Mouse (Mus musculus): ENCODE results near the gene Pip5k1b. TPM values are rescaled to one million over a fixed set of nuclear protein-coding genes. Genes with fewer than 3 reads are reported as not detected.

Gene Pip5k1b
- polyA plus RNA-seq, 2 experiments, result 0.83 to 1.4 TPM

GRCm38 (mm10) chr19:24312046-24312445, 243.6 kb downstream of the Pip5k1b start:
- Histone ChIP-seq H3K4me1 (ENCODE audit: control insufficient read depth, insufficient read depth, low read length) (0 out of 2 replicates have a peak, but pooled peaks cover 5% of the 10 kb centered on the region), H3K9me3 (ENCODE audit: control insufficient read depth, low read length) (no peaks in the 10 kb centered on the region), H3K4me3 (replicated peaks; ENCODE audit: low read length) (no peak overlapping the region), H3K27me3 (ENCODE audit: control insufficient read depth, insufficient read depth, low read length) (no peaks in the 10 kb centered on the region), H3K27ac (replicated peaks; ENCODE audit: low read depth, low read length) (no peak overlapping the region), H3K9ac (ENCODE audit: low read depth, low read length, severe bottlenecking) (no peak overlapping the region), H3K36me3 (ENCODE audit: control insufficient read depth, insufficient read depth, low read length) (no peaks in the 10 kb centered on the region), H3K4me2 (replicated peaks; ENCODE audit: low read depth, low read length, severe bottlenecking) (no peak overlapping the region)
- ATAC-seq (ENCODE audit: low FRiP score, low read depth), result no peak
- no peak for DNase-seq (ENCODE audit: low spot score)
- TF ChIP-seq POLR2A (IDR thresholded peaks at IDR 0.05; ENCODE audit: borderline replicate concordance, extremely low read depth, insufficient read depth, insufficient read length), result no peak
- 87% methylated on average over 5 of the region's 5 CpGs for WGBS

- H3K27me3 ChIP-seq (ENCODE audit: control insufficient read depth, insufficient read depth, low read length), result no peaks in the 10 kb centered on the region
- no peaks in the 10 kb centered on the region for H3K9me3 ChIP-seq (ENCODE audit: control insufficient read depth, low read length)
- ATAC-seq (ENCODE audit: low FRiP score, low read depth), result 0 out of 2 replicates have a peak, but pooled peaks have one; percentile 23
- H3K4me3 ChIP-seq (replicated peaks; ENCODE audit: low read length), result no peak overlapping the region
- 15% methylated on average over 5 of the region's 5 CpGs for WGBS
- no peak overlapping the region for H3K9ac ChIP-seq (ENCODE audit: low read depth, low read length, severe bottlenecking)
- no peak for DNase-seq (ENCODE audit: low spot score)
- no peaks in the 10 kb centered on the region for H3K36me3 ChIP-seq (ENCODE audit: control insufficient read depth, insufficient read depth, low read length)
- no peak for TF ChIP-seq POLR2A (IDR thresholded peaks at IDR 0.05; ENCODE audit: borderline replicate concordance, extremely low read depth, insufficient read depth, insufficient read length)
- H3K4me1 ChIP-seq (ENCODE audit: control insufficient read depth, insufficient read depth, low read length), result 0 out of 2 replicates have a peak, but pooled peaks cover 5% of the 10 kb centered on the region
- H3K4me2 ChIP-seq (replicated peaks; ENCODE audit: low read depth, low read length, severe bottlenecking), result no peak overlapping the region
- no peak overlapping the region for H3K27ac ChIP-seq (replicated peaks; ENCODE audit: low read depth, low read length)
Observed at GRCm38 (mm10) chr19:24308305-24308705, 247.4 kb downstream of the Pip5k1b start.

GRCm38 (mm10) chr19:24307271-24308221, 248.1 kb downstream of the Pip5k1b start:
- ATAC-seq (ENCODE audit: low FRiP score, low read depth), result no peak
- 58% methylated on average over 13 of the region's 13 CpGs for WGBS
- H3K9me3 ChIP-seq (ENCODE audit: control insufficient read depth, low read length), result no peaks in the 10 kb centered on the region
- no peak overlapping the region for H3K4me3 ChIP-seq (replicated peaks; ENCODE audit: low read length)
- no peak overlapping the region for H3K27ac ChIP-seq (replicated peaks; ENCODE audit: low read depth, low read length)
- H3K9ac ChIP-seq (ENCODE audit: low read depth, low read length, severe bottlenecking), result no peak overlapping the region
- H3K4me1 ChIP-seq (ENCODE audit: control insufficient read depth, insufficient read depth, low read length), result 0 out of 2 replicates have a peak, but pooled peaks cover 5% of the 10 kb centered on the region
- DNase-seq (ENCODE audit: low spot score), result no peak
- no peaks in the 10 kb centered on the region for H3K27me3 ChIP-seq (ENCODE audit: control insufficient read depth, insufficient read depth, low read length)
- no peaks in the 10 kb centered on the region for H3K36me3 ChIP-seq (ENCODE audit: control insufficient read depth, insufficient read depth, low read length)
- no peak for TF ChIP-seq POLR2A (IDR thresholded peaks at IDR 0.05; ENCODE audit: borderline replicate concordance, extremely low read depth, insufficient read depth, insufficient read length)
- no peak overlapping the region for H3K4me2 ChIP-seq (replicated peaks; ENCODE audit: low read depth, low read length, severe bottlenecking)

GRCm38 (mm10) chr19:24306351-24306750, 249.3 kb downstream of the Pip5k1b start:
- Histone ChIP-seq H3K27me3 (ENCODE audit: control insufficient read depth, insufficient read depth, low read length) (no peaks in the 10 kb centered on the region), H3K9me3 (ENCODE audit: control insufficient read depth, low read length) (no peaks in the 10 kb centered on the region), H3K9ac (ENCODE audit: low read depth, low read length, severe bottlenecking) (no peak overlapping the region), H3K4me1 (ENCODE audit: control insufficient read depth, insufficient read depth, low read length) (0 out of 2 replicates have a peak, but pooled peaks cover 5% of the 10 kb centered on the region), H3K36me3 (ENCODE audit: control insufficient read depth, insufficient read depth, low read length) (no peaks in the 10 kb centered on the region), H3K4me2 (replicated peaks; ENCODE audit: low read depth, low read length, severe bottlenecking) (no peak overlapping the region), H3K27ac (replicated peaks; ENCODE audit: low read depth, low read length) (no peak overlapping the region), H3K4me3 (replicated peaks; ENCODE audit: low read length) (no peak overlapping the region)
- ATAC-seq (ENCODE audit: low FRiP score, low read depth), result no peak
- 91% methylated on average over 5 of the region's 5 CpGs for WGBS
- no peak for TF ChIP-seq POLR2A (IDR thresholded peaks at IDR 0.05; ENCODE audit: borderline replicate concordance, extremely low read depth, insufficient read depth, insufficient read length)
- no peak for DNase-seq (ENCODE audit: low spot score)

- H3K4me3 ChIP-seq (replicated peaks; ENCODE audit: low read length), result no peak overlapping the region
- H3K4me2 ChIP-seq (replicated peaks; ENCODE audit: low read depth, low read length, severe bottlenecking), result no peak overlapping the region
- no peak overlapping the region for H3K9ac ChIP-seq (ENCODE audit: low read depth, low read length, severe bottlenecking)
- H3K27ac ChIP-seq (replicated peaks; ENCODE audit: low read depth, low read length), result no peak overlapping the region
- ATAC-seq (ENCODE audit: low FRiP score, low read depth), result no peak
- no peaks in the 10 kb centered on the region for H3K4me1 ChIP-seq (ENCODE audit: control insufficient read depth, insufficient read depth, low read length)
- no peaks in the 10 kb centered on the region for H3K36me3 ChIP-seq (ENCODE audit: control insufficient read depth, insufficient read depth, low read length)
- no peak for TF ChIP-seq POLR2A (IDR thresholded peaks at IDR 0.05; ENCODE audit: borderline replicate concordance, extremely low read depth, insufficient read depth, insufficient read length)
- H3K27me3 ChIP-seq (ENCODE audit: control insufficient read depth, insufficient read depth, low read length), result no peaks in the 10 kb centered on the region
- DNase-seq (ENCODE audit: low spot score), result no peak
- 58% methylated on average over 10 of the region's 10 CpGs for whole genome bisulfite sequencing
- H3K9me3 ChIP-seq (ENCODE audit: control insufficient read depth, low read length), result no peaks in the 10 kb centered on the region
Observed at GRCm38 (mm10) chr19:24302198-24302597, 253.5 kb downstream of the Pip5k1b start.

All from limb, embryonic 14.5 days (tissue).